Mouse (Mus musculus) kidney, adult 8-10 months (tissue): ENCODE data around the gene Slc22a18.

Experiments
- DNase-seq, 2 experiments: peaks; one replicate each; pipeline ENCODE4 v3.0.0; 2022

The Slc22a18 gene

GRCm38 (mm10) chr7:143473347-143474101 lies at the start of gene Slc22a18:
Gene Slc22a18 (plus strand): TSS chr7:143473736.
- DNase-seq, result peak; percentile 72 to 88

GRCm38 (mm10) chr7:143428142-143428813 lies 45.3 kb upstream of the Slc22a18 start:
- DNase-seq, result no peak

- no peak for DNase-seq
Measured at GRCm38 (mm10) chr7:143428814-143429499, 44.6 kb upstream of the Slc22a18 start.

- no peak for DNase-seq
Measured at GRCm38 (mm10) chr7:143432631-143433030, 40.9 kb upstream of the Slc22a18 start.

GRCm38 (mm10) chr7:143433331-143433730 lies 40.2 kb upstream of the Slc22a18 start:
- DNase-seq, result peak; percentile 15 to 39

- no peak for DNase-seq
Measured at GRCm38 (mm10) chr7:143437231-143437893, 36.2 kb upstream of the Slc22a18 start.

- DNase-seq, result no peak
Measured at GRCm38 (mm10) chr7:143437894-143438581, 35.5 kb upstream of the Slc22a18 start.

GRCm38 (mm10) chr7:143438965-143439364 lies 34.6 kb upstream of the Slc22a18 start:
- DNase-seq, result no peak

- no peak for DNase-seq
Measured at GRCm38 (mm10) chr7:143444580-143444954, 29.0 kb upstream of the Slc22a18 start.

GRCm38 (mm10) chr7:143444955-143445648 lies 28.4 kb upstream of the Slc22a18 start:
- DNase-seq, result no peak

GRCm38 (mm10) chr7:143445651-143446460 lies 27.7 kb upstream of the Slc22a18 start:
- no peak for DNase-seq

GRCm38 (mm10) chr7:143447130-143447529 lies 26.4 kb upstream of the Slc22a18 start:
- DNase-seq, result no peak

GRCm38 (mm10) chr7:143458963-143459331 lies 14.6 kb upstream of the Slc22a18 start:
- DNase-seq, result no peak

- DNase-seq, result no peak
Measured at GRCm38 (mm10) chr7:143459332-143460211, 14.0 kb upstream of the Slc22a18 start.

GRCm38 (mm10) chr7:143460217-143460834 lies 13.2 kb upstream of the Slc22a18 start:
- no peak for DNase-seq

- DNase-seq, result peak; percentile 83 to 88
Measured at GRCm38 (mm10) chr7:143460874-143461273, 12.7 kb upstream of the Slc22a18 start, which contains the start of gene Cdkn1c. Gene Cdkn1c (minus strand): TSS chr7:143461050.

- no peak for DNase-seq
Measured at GRCm38 (mm10) chr7:143461294-143461870, 12.2 kb upstream of the Slc22a18 start.

- no peak for DNase-seq
Measured at GRCm38 (mm10) chr7:143461920-143462319, 11.6 kb upstream of the Slc22a18 start.

GRCm38 (mm10) chr7:143462516-143462915 lies 11.0 kb upstream of the Slc22a18 start:
- DNase-seq, result no peak
